Mouse (Mus musculus) layer of hippocampus, adult 8-10 months (tissue): Measurements from ENCODE around the gene Bahcc1. TPM values are rescaled to one million over a fixed set of nuclear protein-coding genes. Genes with fewer than 3 reads are reported as not detected.

Source experiments
- DNase-seq, 2 experiments: peaks; one replicate each; pipeline ENCODE4 v3.0.0; 2022; ENCODE audit warnings: low spot score in 2 of 2
- total RNA-seq, 4 experiments: library from RNA; stranded (reverse); gene quantifications; 2 replicates each; pipeline ENCODE4 v1.2.4; 2022

The Bahcc1 gene
- total RNA-seq, 4 experiments from 2014 or later = 20.0 to 23.4 (median 21.4) TPM

- DNase-seq = peak in 1 of 2 experiments; percentile 69
These were observed 27.3 kb downstream of the Bahcc1 start for GRCm38 (mm10) chr11:120259792-120260768.

DNA sequence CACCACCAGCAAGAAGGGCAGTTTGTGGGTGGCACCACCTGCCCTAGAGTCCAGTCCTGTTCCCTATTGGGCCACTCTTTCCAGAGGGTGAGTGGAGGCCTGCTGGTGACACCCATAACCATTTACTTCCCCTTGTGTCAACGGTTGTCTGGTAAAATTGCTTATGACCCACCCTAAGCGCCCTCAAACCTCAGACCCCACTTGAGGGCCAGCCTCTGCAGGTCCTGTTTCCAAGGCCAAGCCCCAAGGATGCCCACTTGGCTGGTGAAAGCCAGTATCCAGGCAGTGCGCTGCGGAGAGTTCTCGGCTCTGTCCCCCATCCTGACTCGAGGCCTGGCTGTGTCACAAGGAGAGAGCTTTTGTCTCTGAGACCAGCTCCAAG, 28.0 kb downstream of the Bahcc1 start:
- no peak for DNase-seq

GRCm38 (mm10) chr11:120261416-120262355, 28.9 kb downstream of the Bahcc1 start:
- DNase-seq = peak; percentile 87 to 95

DNA sequence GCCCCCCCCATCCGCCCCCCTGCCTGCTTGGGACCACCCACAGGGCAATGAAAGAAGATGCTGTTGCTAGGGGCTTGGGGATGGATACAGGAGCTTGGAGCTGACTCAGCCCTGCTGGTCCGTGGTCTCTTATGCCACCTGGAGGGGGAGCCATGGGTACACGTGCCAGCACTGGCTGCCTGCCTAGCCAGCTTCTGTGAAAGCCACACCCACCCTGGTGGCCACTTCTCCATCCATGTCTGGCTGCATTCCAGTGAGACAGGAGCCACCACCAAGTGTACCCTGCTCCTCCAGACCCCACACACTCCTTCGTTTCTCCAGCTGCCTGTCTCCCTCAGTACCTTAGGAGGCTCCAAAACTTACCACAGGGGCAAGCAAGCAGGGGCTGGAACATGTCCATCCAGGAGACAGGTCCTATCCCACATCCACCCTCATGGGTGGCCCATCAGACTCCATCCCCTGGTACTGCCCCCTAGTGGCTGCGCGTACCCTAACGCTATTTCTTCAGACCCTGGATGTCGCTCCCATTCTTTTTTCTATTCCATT, 29.7 kb downstream of the Bahcc1 start:
- DNase-seq = peak; percentile 62 to 66

DNA sequence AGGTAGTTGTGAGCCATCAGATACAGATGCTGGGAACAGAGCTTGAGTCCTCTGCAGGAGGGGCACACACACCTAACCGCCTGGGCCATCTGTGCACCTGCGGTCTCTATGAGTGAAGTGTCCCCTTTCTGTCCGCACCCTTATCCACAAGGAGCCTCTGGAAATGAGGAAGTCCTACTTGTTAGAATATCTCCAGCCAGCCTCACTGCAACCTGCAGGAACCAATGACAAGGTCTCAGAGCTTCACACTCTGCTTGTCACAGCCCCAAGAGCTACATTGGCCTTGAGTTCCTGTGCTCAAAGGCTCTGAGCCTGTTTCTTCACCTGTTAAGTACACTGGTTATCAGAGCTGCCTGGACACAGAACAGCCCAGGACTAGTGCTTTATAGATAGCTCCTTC, 30.4 kb downstream of the Bahcc1 start:
- DNase-seq = no peak

- DNase-seq = peak in 1 of 2 experiments; percentile 54
These were observed 31.3 kb downstream of the Bahcc1 start for GRCm38 (mm10) chr11:120264008-120264407.

GRCm38 (mm10) chr11:120265458-120265857, 32.7 kb downstream of the Bahcc1 start:
- no peak for DNase-seq

GRCm38 (mm10) chr11:120266259-120266758, 33.6 kb downstream of the Bahcc1 start:
- DNase-seq = no peak

DNA sequence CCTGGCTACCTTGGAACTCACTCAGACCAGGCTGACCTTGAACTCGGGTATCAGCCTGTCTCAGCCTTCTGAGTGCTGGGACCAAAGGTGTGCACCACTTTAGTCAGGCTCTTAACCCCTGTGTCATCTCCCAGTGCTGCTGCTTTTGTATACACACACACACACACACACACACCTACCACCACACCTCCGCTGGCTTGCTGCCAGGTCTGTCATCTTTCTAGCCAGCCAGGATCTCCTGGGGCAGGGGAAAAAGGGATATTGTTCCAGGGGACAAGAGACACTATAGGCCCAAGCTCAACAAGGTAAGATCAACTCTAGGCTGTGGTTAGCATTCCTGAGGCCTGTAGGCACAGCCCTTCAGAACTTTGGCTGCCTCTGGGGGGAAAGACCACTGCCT, 34.5 kb downstream of the Bahcc1 start:
- no peak for DNase-seq

- DNase-seq = no peak
These were observed 34.9 kb downstream of the Bahcc1 start for GRCm38 (mm10) chr11:120267676-120268075.

GRCm38 (mm10) chr11:120268195-120268967, 35.6 kb downstream of the Bahcc1 start:
- DNase-seq = peak; percentile 67 to 74

GRCm38 (mm10) chr11:120269007-120269406, 36.3 kb downstream of the Bahcc1 start:
- DNase-seq = no peak

- peak; percentile 38 to 49 for DNase-seq
These were observed 36.9 kb downstream of the Bahcc1 start for GRCm38 (mm10) chr11:120269498-120270104.

DNA sequence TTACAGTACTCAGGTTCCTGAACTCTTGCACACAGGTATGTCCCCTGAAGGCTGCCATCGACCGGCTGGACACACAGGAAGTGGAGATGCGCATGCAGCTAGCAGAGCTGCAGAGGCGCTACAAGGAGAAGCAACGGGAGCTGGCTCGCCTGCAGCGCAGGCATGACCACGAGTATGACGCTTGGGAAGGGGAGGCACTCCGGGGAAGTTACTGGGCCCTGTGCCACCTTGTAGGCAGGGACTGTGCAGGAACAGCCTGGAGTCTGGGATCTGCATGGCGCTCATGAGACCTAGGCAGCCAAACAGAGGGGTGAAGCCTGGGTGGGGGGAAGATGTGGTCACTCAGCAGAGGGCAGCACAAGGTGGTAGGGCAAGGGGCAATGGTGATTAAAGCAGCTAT, 46.6 kb downstream of the Bahcc1 start:
- peak in 1 of 2 experiments; percentile 57 for DNase-seq

GRCm38 (mm10) chr11:120280281-120280773, 47.6 kb downstream of the Bahcc1 start:
- DNase-seq = peak; percentile 51 to 55

- no peak for DNase-seq
These were observed 48.0 kb downstream of the Bahcc1 start for GRCm38 (mm10) chr11:120280774-120281173.

DNA sequence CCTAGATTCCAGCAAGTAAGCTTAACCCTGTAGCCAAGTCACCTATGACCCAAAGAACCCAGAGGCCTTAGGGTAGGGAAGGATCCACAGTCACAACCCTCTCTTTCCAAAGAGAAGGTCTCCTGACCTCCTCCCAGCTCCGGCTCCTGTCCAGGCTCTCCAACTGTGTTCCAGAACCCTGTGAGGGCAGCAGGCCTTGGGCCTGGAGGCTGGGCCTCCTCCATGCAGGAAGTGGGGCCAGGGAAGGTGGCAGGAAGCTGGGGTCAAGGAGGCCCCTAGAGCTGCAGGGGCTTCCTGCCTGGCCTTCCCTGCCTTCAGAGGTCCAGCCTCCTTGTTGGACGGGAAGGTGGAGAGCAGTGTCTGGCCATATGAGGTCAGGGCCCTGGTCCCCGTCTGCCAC, 48.5 kb downstream of the Bahcc1 start:
- DNase-seq = no peak

GRCm38 (mm10) chr11:120283542-120283941, 50.8 kb downstream of the Bahcc1 start:
- DNase-seq = no peak

- no peak for DNase-seq
These were observed 56.9 kb downstream of the Bahcc1 start for GRCm38 (mm10) chr11:120289644-120290043.

DNA sequence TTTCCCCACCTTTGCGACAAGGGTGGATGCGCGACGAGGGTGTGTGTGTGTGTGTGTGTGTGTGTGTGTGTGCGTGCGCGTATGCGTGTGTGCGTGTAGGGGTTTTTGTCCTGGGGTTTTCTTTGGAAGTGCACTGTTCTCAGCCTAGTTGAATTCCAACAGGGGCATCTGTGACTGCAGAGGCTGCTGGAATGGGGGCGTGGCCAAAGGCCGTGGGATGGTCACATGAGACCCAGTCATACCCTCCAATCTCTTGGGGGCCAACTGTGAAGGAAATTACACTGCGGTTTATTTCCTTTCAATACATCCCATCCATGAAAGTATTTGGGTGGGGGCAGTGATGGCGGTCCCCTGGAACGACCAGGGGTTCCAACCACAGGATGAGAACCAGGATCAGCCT, 57.5 kb downstream of the Bahcc1 start:
- no peak for DNase-seq
